Mouse (Mus musculus): Measurements from ENCODE around the gene Fadd. TPM values are rescaled to one million over a fixed set of nuclear protein-coding genes. Genes with fewer than 3 reads are reported as not detected.

The Fadd gene
- total and polyA plus RNA-seq, 3 experiments, result 7.2 to 11.6 TPM; not detected in 1

DNA sequence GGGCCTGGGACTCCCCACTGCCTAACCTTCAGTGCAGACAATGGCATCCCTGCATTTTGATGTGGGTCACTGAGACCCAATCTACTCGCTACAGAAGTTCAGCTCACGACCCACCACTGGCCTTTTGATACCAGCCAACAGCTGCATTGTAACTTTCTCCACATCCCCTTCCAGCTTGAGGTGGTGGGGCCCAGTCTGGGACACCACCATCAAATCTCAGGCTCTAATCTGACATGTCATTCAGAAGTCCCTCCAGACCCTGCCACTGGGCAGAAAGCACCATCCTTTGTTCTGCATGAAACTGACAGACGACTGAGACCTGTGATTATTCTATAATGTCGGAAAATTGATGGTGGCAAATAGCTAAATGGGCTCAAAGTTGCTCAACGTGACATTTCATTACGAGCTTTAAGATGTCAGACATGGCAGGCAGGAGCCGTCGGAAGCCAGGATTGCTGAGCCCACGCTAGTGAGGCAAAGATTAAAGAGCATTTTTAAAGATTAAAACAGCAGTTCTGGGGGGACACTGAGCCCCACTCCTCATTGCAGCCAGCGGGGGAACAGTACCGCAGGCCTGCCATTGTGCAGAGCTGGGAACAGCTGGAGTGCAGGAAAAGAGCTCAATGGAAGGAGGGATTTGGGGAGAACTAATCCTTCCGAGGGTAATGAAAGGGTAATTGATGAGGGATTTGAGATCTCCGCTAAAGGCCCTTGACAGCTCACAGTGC, 45.5 kb upstream of the Fadd start:
- Histone ChIP-seq H3K9me3 (replicated peaks; ENCODE audit: insufficient read depth, low read length) (no peaks in the 10 kb centered on the region), H3K4me1 (ENCODE audit: control insufficient read depth in 1 of 2, insufficient read depth in 2 of 2, low read length in 2 of 2) (no peaks in the 10 kb centered on the region), H3K36me3 (ENCODE audit: control insufficient read depth in 1 of 2, insufficient read depth in 2 of 2, low read length in 2 of 2) (no peaks in the 10 kb centered on the region), H3K9ac (ENCODE audit: control insufficient read depth, low read depth, low read length, poor library complexity, severe bottlenecking) (no peak overlapping the region), H3K27me3 (ENCODE audit: control insufficient read depth in 1 of 2, insufficient read depth in 2 of 2, low read length in 2 of 2) (no peaks in the 10 kb centered on the region), H3K79me2 (ENCODE audit: control insufficient read depth, insufficient read depth, low read length, poor library complexity) (no peaks in the 10 kb centered on the region), H3K27ac (ENCODE audit: control insufficient read depth, low read depth, low read length) (no peak overlapping the region), H3K4me3 (ENCODE audit: control insufficient read depth in 1 of 2, insufficient read depth in 1 of 2, low read depth in 2 of 2, low read length in 2 of 2) (no peak overlapping the region)
- TF ChIP-seq CTCF (IDR thresholded peaks at IDR 0.05 in 2 of 3, conservative IDR thresholded peaks at IDR 0.05 in 1 of 3; ENCODE audit: control insufficient read depth in 1 of 3, insufficient read depth in 1 of 3, low read depth in 2 of 3, low read length in 3 of 3, poor library complexity in 1 of 3, severe bottlenecking in 1 of 3) (no peak), SMC3 (IDR thresholded peaks at IDR 0.05; ENCODE audit: low read depth, low read length) (no peak), HCFC1 (IDR thresholded peaks at IDR 0.05; ENCODE audit: low read depth, low read length) (no peak), NRF1 (IDR thresholded peaks at IDR 0.05; ENCODE audit: insufficient read depth, low read depth, low read length, poor library complexity, severe bottlenecking) (no peak), RAD21 (IDR thresholded peaks at IDR 0.05; ENCODE audit: low read depth, low read length) (no peak), MAFK (IDR thresholded peaks at IDR 0.05; ENCODE audit: borderline replicate concordance, low read depth, low read length) (no peak), ETS1 (IDR thresholded peaks at IDR 0.05; ENCODE audit: low read depth, low read length) (no peak), EP300 (IDR thresholded peaks at IDR 0.05; ENCODE audit: low read depth in 1 of 2, low read length in 2 of 2) (no peak), ZC3H11A (IDR thresholded peaks at IDR 0.05; ENCODE audit: low read depth, low read length) (no peak)
- DNase-seq (ENCODE audit: low read depth, low spot score), result no peak

DNA sequence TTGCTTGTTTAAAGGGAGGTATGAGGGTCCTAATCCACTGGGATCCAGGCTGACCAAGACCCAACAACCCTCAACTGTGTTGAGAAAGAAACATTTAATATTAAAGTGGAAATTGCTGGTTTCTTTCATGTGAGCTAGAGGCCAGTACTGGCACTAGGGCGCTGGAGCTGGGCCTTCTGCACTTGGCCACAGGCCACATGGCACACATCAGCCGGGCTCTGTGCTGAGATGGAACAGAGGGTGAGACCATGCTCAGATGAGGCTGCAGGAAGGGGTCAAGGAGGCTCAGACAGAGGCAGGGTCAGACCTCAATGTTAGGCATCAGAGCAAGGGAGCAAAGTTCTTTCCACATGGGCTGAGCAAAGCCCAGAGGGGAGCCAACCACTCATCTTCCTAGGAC, 43.8 kb upstream of the Fadd start:
- H3K27me3 ChIP-seq (ENCODE audit: control insufficient read depth in 1 of 2, insufficient read depth in 2 of 2, low read length in 2 of 2), result no peaks in the 10 kb centered on the region
- no peak for TF ChIP-seq NELFE (IDR thresholded peaks at IDR 0.05; ENCODE audit: low read depth, low read length)
- no peak for TF ChIP-seq TAL1 (IDR thresholded peaks at IDR 0.05; ENCODE audit: low read length)
- H3K9ac ChIP-seq (ENCODE audit: control insufficient read depth, low read depth, low read length, poor library complexity, severe bottlenecking), result no peak overlapping the region
- H3K9me3 ChIP-seq (replicated peaks; ENCODE audit: insufficient read depth, low read length), result no peaks in the 10 kb centered on the region
- no peaks in the 10 kb centered on the region for H3K36me3 ChIP-seq (ENCODE audit: control insufficient read depth in 1 of 2, insufficient read depth in 2 of 2, low read length in 2 of 2)
- no peaks in the 10 kb centered on the region for H3K4me1 ChIP-seq (ENCODE audit: control insufficient read depth in 1 of 2, insufficient read depth in 2 of 2, low read length in 2 of 2)
- H3K27ac ChIP-seq (ENCODE audit: control insufficient read depth, low read depth, low read length), result no peak overlapping the region
- no peak for DNase-seq (ENCODE audit: low read depth, low spot score)
- no peaks in the 10 kb centered on the region for H3K79me2 ChIP-seq (ENCODE audit: control insufficient read depth, insufficient read depth, low read length, poor library complexity)
- H3K4me3 ChIP-seq (ENCODE audit: control insufficient read depth in 1 of 2, insufficient read depth in 1 of 2, low read depth in 2 of 2, low read length in 2 of 2), result no peak overlapping the region

DNA sequence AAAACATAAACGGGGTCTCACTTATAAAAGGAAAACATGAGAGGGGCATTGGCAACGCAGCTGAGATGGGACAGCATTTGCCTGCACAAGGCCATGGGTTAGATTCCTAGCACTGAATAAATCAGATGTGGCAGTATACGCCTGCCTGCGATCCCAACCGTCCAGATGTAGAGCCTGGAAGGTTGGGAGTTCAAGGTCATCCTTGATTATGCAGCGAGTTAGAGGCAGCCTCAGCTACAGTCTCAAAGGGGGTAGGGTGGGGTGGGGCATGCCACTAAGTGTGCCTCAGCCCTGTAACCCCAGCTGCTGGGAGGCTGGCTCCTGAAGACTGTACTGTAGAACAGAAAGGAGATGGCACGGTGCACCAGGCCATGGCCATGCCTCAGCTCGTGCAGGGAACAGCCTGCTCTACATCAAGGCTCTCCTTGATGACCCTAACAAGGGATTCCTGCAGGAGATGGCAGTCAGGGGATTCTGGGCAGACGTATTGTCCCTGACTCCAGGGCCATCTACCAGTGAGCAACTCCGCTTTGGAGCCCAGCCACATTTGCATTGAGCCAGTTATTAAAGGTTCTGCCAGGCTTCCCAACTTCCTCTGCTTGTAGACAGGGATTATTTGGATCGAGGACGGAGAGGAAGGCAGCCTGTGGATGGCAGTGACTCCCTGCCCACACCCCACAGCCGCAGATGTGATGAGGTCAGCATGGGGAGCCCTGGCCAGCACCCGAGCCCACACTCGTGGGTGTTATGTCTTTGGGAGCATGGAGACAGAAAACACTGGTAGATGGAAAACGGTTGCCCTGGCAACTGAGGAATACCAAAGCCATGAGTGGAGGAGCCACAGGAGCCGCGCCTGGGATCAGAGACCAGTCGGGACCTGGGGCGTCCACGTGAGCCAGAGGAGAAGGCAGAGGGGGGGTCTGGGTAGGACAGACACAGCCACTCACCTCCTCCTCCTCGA, 38.7 kb upstream of the Fadd start:
- Histone ChIP-seq H3K27me3 (ENCODE audit: control insufficient read depth in 1 of 2, insufficient read depth in 2 of 2, low read length in 2 of 2) (no peaks in the 10 kb centered on the region), H3K9ac (ENCODE audit: control insufficient read depth, low read depth, low read length, poor library complexity, severe bottlenecking) (no peak overlapping the region), H3K4me1 (ENCODE audit: control insufficient read depth in 1 of 2, insufficient read depth in 2 of 2, low read length in 2 of 2) (no peaks in the 10 kb centered on the region), H3K27ac (ENCODE audit: control insufficient read depth, low read depth, low read length) (no peak overlapping the region), H3K9me3 (replicated peaks; ENCODE audit: insufficient read depth, low read length) (no peaks in the 10 kb centered on the region), H3K4me3 (ENCODE audit: control insufficient read depth in 1 of 2, insufficient read depth in 1 of 2, low read depth in 2 of 2, low read length in 2 of 2) (no peak overlapping the region), H3K79me2 (ENCODE audit: control insufficient read depth, insufficient read depth, low read length, poor library complexity) (no peaks in the 10 kb centered on the region), H3K36me3 (ENCODE audit: control insufficient read depth in 1 of 2, insufficient read depth in 2 of 2, low read length in 2 of 2) (no peaks in the 10 kb centered on the region)
- no peak for TF ChIP-seq MYB (IDR thresholded peaks at IDR 0.05; ENCODE audit: low read depth, low read length)
- no peak for TF ChIP-seq USF1 (IDR thresholded peaks at IDR 0.05; ENCODE audit: low read depth, low read length)
- no peak for TF ChIP-seq ETS1 (IDR thresholded peaks at IDR 0.05; ENCODE audit: low read depth, low read length)
- TF ChIP-seq TCF12 (IDR thresholded peaks at IDR 0.05; ENCODE audit: low read depth, low read length), result no peak
- no peak for TF ChIP-seq MYC (IDR thresholded peaks at IDR 0.05; ENCODE audit: low read depth, low read length)
- TF ChIP-seq USF2 (IDR thresholded peaks at IDR 0.05; ENCODE audit: borderline replicate concordance in 1 of 2, insufficient read depth in 1 of 2, low read depth in 1 of 2, low read length in 2 of 2), result no peak
- TF ChIP-seq ELF1 (IDR thresholded peaks at IDR 0.05; ENCODE audit: low read depth, low read length), result no peak
- no peak for DNase-seq (ENCODE audit: low read depth, low spot score)
